Mouse (Mus musculus): ENCODE data around the gene Nck2.
"Not testable (repeated sequence)": the region's sequence is repeated elsewhere in the genome, so short reads cannot be mapped to it uniquely, and the experiment has no call there.

The Nck2 gene

GRCm38 (mm10) chr1:43534060-43534760 lies 89.8 kb downstream of the Nck2 start:
- no peak for DNase-seq (ENCODE audit: low spot score)

GRCm38 (mm10) chr1:43535519-43536000 lies 91.2 kb downstream of the Nck2 start:
- DNase-seq (ENCODE audit: low spot score), result no peak

- no peak for DNase-seq (ENCODE audit: low spot score)
Measured at GRCm38 (mm10) chr1:43536266-43536665, 91.9 kb downstream of the Nck2 start.

GRCm38 (mm10) chr1:43537021-43537420 lies 92.6 kb downstream of the Nck2 start:
- DNase-seq (ENCODE audit: low spot score), result no peak

- no peak for DNase-seq (ENCODE audit: low spot score)
Measured at GRCm38 (mm10) chr1:43537496-43537895, 93.1 kb downstream of the Nck2 start.

GRCm38 (mm10) chr1:43538716-43539115 lies 94.3 kb downstream of the Nck2 start:
- DNase-seq (ENCODE audit: low spot score), result no peak

- no peak for DNase-seq (ENCODE audit: low spot score)
Measured at GRCm38 (mm10) chr1:43539689-43540380, 95.5 kb downstream of the Nck2 start.

- DNase-seq (ENCODE audit: low spot score), result no peak
Measured at GRCm38 (mm10) chr1:43542339-43542738, 98.0 kb downstream of the Nck2 start.

- no peak for DNase-seq (ENCODE audit: low spot score)
Measured at GRCm38 (mm10) chr1:43547644-43548043, 103.3 kb downstream of the Nck2 start.

- no peak for DNase-seq (ENCODE audit: low spot score)
Measured at GRCm38 (mm10) chr1:43548749-43549148, 104.4 kb downstream of the Nck2 start.

GRCm38 (mm10) chr1:43550525-43550924 lies 106.1 kb downstream of the Nck2 start:
- no peak for DNase-seq (ENCODE audit: low spot score)

- DNase-seq (ENCODE audit: low spot score), result not testable (repeated sequence)
Measured at GRCm38 (mm10) chr1:43553989-43554679, 109.8 kb downstream of the Nck2 start.

- DNase-seq (ENCODE audit: low spot score), result no peak
Measured at GRCm38 (mm10) chr1:43555222-43555974, 111.0 kb downstream of the Nck2 start.

GRCm38 (mm10) chr1:43558329-43558728 lies 114.0 kb downstream of the Nck2 start:
- no peak for DNase-seq (ENCODE audit: low spot score)

- no peak for DNase-seq (ENCODE audit: low spot score)
Measured at GRCm38 (mm10) chr1:43559043-43559692, 114.8 kb downstream of the Nck2 start.

- no peak for DNase-seq (ENCODE audit: low spot score)
Measured at GRCm38 (mm10) chr1:43561085-43561484, 116.7 kb downstream of the Nck2 start.

GRCm38 (mm10) chr1:43562002-43562666 lies 117.8 kb downstream of the Nck2 start:
- DNase-seq (ENCODE audit: low spot score), result no peak

GRCm38 (mm10) chr1:43565260-43565659 lies 120.9 kb downstream of the Nck2 start:
- no peak for DNase-seq (ENCODE audit: low spot score)

- DNase-seq (ENCODE audit: low spot score), result no peak
Measured at GRCm38 (mm10) chr1:43566677-43567377, 122.4 kb downstream of the Nck2 start.

- DNase-seq (ENCODE audit: low spot score), result no peak
Measured at GRCm38 (mm10) chr1:43568824-43569223, 124.4 kb downstream of the Nck2 start.
